Mouse (Mus musculus) C2C12 (cell line): ENCODE results near the gene Stk40. TPM values are rescaled to one million over a fixed set of nuclear protein-coding genes. Genes with fewer than 3 reads are reported as not detected.

Experiments
- H3K27me3 ChIP-seq: one replicate; pipeline ENCODE4 v1.6.1; 2011; ENCODE audit not compliant: control insufficient read depth, insufficient read depth, insufficient read length
- H3K36me3 ChIP-seq: one replicate; pipeline ENCODE4 v1.6.1; 2011; ENCODE audit not compliant: control insufficient read depth, insufficient read depth
- H3K4me3 ChIP-seq: one replicate; pipeline ENCODE4 v1.5.1; 2011; ENCODE audit warnings: mild to moderate bottlenecking, control low read depth; ENCODE audit not compliant: poor library complexity, insufficient read depth, severe bottlenecking
- H3K79me2 ChIP-seq: one replicate; pipeline ENCODE4 v1.6.1; 2011; ENCODE audit not compliant: control insufficient read depth, insufficient read depth
- H3K79me3 ChIP-seq: one replicate; pipeline ENCODE4 v1.6.1; 2011; ENCODE audit warnings: low read depth, control low read depth
- H3ac ChIP-seq: one replicate; pipeline ENCODE3; 2011; ENCODE audit warnings: low read depth; ENCODE audit not compliant: control insufficient read depth, insufficient read length
- CEBPB ChIP-seq: IDR thresholded peaks from one replicate; pipeline ENCODE4 v1.6.1; 2011; ENCODE audit warnings: low read depth, mild to moderate bottlenecking, control low read depth, moderate library complexity
- CTCF ChIP-seq: IDR thresholded peaks from one replicate; pipeline ENCODE4 v1.5.1; 2011; ENCODE audit not compliant: control insufficient read depth, insufficient read depth, insufficient read length
- FOSL1 ChIP-seq: IDR thresholded peaks from one replicate; pipeline ENCODE4 v1.8.0; 2011; ENCODE audit warnings: mild to moderate bottlenecking, low read length; ENCODE audit not compliant: poor library complexity, insufficient read depth, severe bottlenecking
- MAX ChIP-seq: IDR thresholded peaks from one replicate; pipeline ENCODE4 v1.6.1; 2011; ENCODE audit warnings: mild to moderate bottlenecking, control low read depth
- MYOD1 ChIP-seq: IDR thresholded peaks from one replicate; pipeline ENCODE4 v1.6.1; 2011; ENCODE audit warnings: low read depth; ENCODE audit not compliant: control insufficient read depth, insufficient read length
- MYOG ChIP-seq: IDR thresholded peaks from one replicate; pipeline ENCODE4 v1.6.1; 2011; ENCODE audit not compliant: control insufficient read depth, insufficient read length; ENCODE audit errors: extremely low read depth
- USF1 ChIP-seq: IDR thresholded peaks from one replicate; pipeline ENCODE4 v1.6.1; 2011; ENCODE audit warnings: low read depth, mild to moderate bottlenecking, control low read depth, moderate library complexity
- polyA plus RNA-seq: library from polyadenylated mRNA; unstranded; fragments of >200 nt; fragmentation: generic; extraction: Trizol; gene quantifications from one replicate; pipeline ENCODE4 v1.2.1, GENCODE M21; 2012; ENCODE audit warnings: missing spikeins

Stk40 gene
- polyA plus RNA-seq, 1 experiment, result 11.0 TPM

DNA sequence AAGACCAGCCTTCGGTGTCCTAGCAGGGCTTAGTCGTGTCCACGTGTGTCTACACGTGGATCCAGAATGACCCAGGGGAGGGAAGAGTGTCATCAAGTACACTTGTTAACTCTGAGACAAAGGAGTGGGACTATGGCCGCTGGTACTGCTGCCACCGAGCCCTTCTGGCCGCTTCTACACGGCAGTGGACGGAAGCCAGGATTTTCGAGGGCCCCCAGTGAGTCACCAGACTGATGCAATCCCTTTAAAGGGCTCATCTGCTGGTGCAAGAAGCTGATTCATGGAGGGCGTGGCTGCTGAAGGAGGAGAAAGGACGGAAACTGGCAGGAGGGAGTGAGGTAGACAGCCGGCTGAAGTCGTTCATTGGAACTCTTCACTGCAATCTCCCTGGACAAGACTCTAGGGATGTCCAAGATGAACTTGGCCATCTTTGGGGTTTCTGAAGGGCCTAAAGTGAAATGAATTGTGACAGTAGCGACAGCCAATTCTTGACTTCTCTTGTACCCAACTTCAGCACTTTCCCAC lies 638 bp upstream of the Stk40 start:
- no peaks in the 10 kb centered on the region for H3K27me3 ChIP-seq
- H3ac ChIP-seq, result peak overlapping the region; percentile 71
- peaks cover 11% of the 10 kb centered on the region for H3K36me3 ChIP-seq
- TF ChIP-seq CEBPB (peak; percentile 98), MYOG (no peak), CTCF (no peak), MYOD1 (peak; percentile 6), FOSL1 (peak; percentile 88), USF1 (no peak), MAX (peak; percentile 34)
- peak overlapping the region; percentile 31 for H3K4me3 ChIP-seq
- H3K79me3 ChIP-seq, result peaks cover 44% of the 10 kb centered on the region
- H3K79me2 ChIP-seq, result peaks cover 66% of the 10 kb centered on the region

DNA sequence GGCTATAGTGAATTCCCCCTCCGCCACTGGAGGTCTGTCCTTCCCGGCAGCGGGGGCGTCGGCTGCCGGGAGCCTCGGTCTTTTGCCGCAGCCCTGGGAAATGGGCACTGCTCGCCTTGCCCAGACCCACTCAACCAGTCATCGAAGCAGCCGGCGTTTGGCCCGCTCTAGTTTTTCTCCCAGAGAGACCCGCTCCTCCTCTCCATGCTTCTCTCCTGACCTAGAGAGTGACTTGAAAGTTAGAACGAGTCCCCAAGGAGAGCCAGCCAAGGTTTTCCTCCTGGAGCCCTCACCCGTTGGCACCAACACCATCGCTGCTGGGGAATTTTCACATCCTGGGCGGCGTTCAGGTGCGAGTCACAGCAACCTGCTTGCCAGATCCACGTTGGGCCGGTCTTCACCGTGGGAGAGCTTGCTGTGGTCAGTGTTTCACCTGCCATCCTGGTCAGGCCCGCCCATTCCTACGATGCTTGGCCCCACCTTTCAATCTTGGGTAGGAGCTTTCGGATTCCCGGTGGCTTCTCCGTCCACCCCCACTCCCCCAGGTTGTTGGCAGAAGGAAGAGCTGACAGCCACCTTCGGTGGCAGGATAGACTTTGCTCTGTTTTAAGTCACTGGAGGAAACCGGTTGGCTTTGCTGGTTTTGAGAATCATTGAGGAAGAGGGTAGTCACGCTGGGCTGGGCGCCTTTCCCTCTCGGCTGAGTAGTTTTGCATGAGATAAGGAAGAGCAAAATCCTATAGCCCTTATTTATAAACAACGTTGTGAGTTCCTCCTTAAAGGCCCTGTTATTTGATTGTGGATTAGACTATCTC lies 711 bp downstream of the Stk40 start:
- Histone ChIP-seq H3K79me3 (peaks cover 46% of the 10 kb centered on the region), H3K36me3 (no peaks in the 10 kb centered on the region), H3K27me3 (no peaks in the 10 kb centered on the region), H3ac (peak overlapping the region; percentile 83), H3K4me3 (peak overlapping the region; percentile 77), H3K79me2 (peaks cover 66% of the 10 kb centered on the region)
- no peak for TF ChIP-seq MYOG
- no peak for TF ChIP-seq CTCF
- TF ChIP-seq USF1, result no peak
- no peak for TF ChIP-seq FOSL1
- no peak for TF ChIP-seq MYOD1
- no peak for TF ChIP-seq MAX
- no peak for TF ChIP-seq CEBPB

DNA sequence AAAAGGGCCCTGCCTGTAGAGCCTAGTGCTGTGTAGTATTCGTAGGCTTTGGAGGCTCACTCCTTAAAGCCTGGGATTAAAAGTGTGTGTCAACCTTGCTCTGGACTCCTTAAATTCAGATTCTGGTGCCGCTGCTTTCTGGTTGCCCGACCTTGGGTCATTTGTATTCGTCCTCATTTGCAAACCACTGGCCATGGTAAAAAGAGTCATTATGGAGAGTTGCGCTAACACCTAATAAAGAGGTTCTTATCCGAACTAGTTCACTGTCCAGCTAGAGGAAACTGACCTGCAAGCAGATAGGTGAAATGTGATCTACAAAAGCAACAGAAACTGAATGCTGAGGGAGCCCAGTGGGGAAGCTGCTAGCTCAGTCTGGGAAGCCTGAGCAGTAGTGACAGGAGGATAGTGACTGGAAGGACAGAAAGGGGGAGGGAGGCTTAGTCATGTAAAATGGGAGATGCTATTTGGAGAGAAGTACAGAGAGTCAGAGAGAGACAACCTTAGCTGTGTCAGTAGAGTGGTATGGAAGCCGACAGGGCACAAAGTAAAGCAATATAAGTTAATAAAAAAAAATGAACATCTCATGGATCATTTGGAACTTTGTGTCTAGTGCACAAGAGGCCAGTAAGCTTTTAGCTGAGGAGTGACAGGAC lies 1.5 kb downstream of the Stk40 start:
- peak overlapping the region; percentile 77 for H3K4me3 ChIP-seq
- no peaks in the 10 kb centered on the region for H3K27me3 ChIP-seq
- TF ChIP-seq CTCF, result no peak
- TF ChIP-seq MYOD1, result no peak
- no peak for TF ChIP-seq USF1
- no peak for TF ChIP-seq MYOG
- no peak for TF ChIP-seq CEBPB
- H3K36me3 ChIP-seq, result no peaks in the 10 kb centered on the region
- peaks cover 46% of the 10 kb centered on the region for H3K79me3 ChIP-seq
- H3ac ChIP-seq, result peak overlapping the region; percentile 27
- peaks cover 67% of the 10 kb centered on the region for H3K79me2 ChIP-seq

- Histone ChIP-seq H3K79me2 (peaks cover 79% of the 10 kb centered on the region), H3ac (no peak overlapping the region), H3K36me3 (no peaks in the 10 kb centered on the region), H3K4me3 (no peak overlapping the region), H3K79me3 (peaks cover 62% of the 10 kb centered on the region), H3K27me3 (no peaks in the 10 kb centered on the region)
- TF ChIP-seq FOSL1, result no peak
- TF ChIP-seq CTCF, result no peak
- no peak for TF ChIP-seq USF1
- TF ChIP-seq MYOG, result no peak
- TF ChIP-seq MAX, result no peak
- TF ChIP-seq MYOD1, result no peak
- TF ChIP-seq CEBPB, result no peak
Observed at GRCm38 (mm10) chr4:126108061-126108740, 4.4 kb downstream of the Stk40 start.

DNA sequence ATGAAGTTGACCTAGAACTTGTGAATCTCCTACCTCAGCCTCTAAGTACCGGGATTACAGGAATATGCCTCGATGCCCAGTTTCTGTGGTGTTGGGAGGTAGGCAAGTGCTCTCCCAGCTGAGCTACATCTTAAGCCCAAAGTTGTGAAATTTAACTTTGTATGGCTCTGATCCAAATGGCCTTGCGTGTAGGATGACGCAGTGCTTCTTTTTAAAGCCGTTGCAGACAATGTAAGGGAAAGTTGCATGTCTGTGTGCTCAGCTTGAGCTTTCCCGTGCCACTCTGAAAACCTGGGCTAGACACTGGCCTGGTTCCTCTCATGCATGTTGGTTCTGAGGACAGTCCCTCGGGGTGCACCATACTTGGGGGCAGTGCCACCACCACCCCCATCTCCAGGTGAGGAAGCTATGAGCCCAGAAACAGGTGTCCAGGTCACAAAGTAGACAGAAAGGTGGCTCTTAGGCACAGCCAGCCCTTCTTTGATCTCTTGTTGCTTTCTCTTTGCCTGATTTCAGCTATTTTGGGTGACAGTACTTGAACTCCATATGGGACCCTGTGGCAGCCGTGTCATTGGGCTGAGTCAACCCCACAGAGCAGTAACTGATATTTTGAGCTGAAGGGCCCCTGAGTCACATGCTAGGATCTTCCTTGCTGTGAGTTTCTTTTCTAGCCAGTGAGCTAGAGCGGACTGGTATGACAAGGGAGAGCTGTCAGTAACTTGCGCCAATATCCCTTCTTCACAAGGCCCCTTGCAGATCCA lies 6.0 kb downstream of the Stk40 start:
- H3K79me3 ChIP-seq, result peaks cover 62% of the 10 kb centered on the region
- H3K4me3 ChIP-seq, result no peak overlapping the region
- peaks cover 86% of the 10 kb centered on the region for H3K79me2 ChIP-seq
- H3ac ChIP-seq, result peak overlapping the region; percentile 68
- TF ChIP-seq MYOD1 (peak; percentile 21), CTCF (no peak), FOSL1 (no peak), MAX (peak; percentile 34), CEBPB (no peak), USF1 (peak; percentile 41), MYOG (no peak)
- no peaks in the 10 kb centered on the region for H3K27me3 ChIP-seq
- H3K36me3 ChIP-seq, result peaks cover 6% of the 10 kb centered on the region
